Mouse (Mus musculus): ENCODE measurements around the gene Il3.

DNA sequence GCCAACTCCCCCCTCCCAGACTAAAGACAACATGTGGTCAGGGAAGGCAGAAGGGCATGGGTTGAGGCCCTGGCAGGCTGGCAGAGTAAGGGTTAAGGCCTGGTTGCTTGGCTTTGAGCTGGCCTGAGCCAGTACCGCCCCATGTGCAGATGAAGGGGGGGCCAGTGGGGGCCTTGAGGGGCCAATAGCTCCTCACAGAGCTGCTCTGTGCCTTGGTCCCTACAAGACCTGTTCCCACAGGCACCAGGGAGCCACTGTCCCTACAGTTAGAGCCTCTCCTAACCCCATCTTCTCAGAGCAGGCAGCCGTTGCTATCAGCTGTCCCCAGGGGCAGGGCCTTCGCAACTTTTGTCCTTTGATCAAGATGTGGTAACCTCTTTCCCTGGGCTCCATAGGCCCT, 47.7 kb upstream of the Il3 start:
- TF ChIP-seq CTCF (IDR thresholded peaks at IDR 0.05; ENCODE audit: extremely low read depth, insufficient read depth, insufficient read length, insufficient replicate concordance) (no peak), POLR2A (IDR thresholded peaks at IDR 0.05; ENCODE audit: low read depth, low read length) (no peak)
